Mouse (Mus musculus): ENCODE measurements around the gene Ankrd13a. TPM values are rescaled to one million over a fixed set of nuclear protein-coding genes. Genes with fewer than 3 reads are reported as not detected.
A peak's percentile ranks its signal among the peaks of the same experiment; 100 is the strongest.

Gene Ankrd13a
- polyA plus RNA-seq (2015; fragmentation: Nextera tagmentation; extraction: Ambion mirVana): 11.9 and 27.7 TPM in 2 replicates

- peak within 1 kb of the TSS; percentile 89 for H3K4me3 ChIP-seq (ENCODE audit: low read length)
- H3K4me1 ChIP-seq (ENCODE audit: control insufficient read depth, insufficient read depth, low read depth, low read length): peaks cover 25% of the 10 kb centered on the region
- peak within 1 kb of the TSS; percentile 94 for H3K27ac ChIP-seq (ENCODE audit: low read depth, low read length)
- peak; percentile 92 for ATAC-seq
- H3K4me2 ChIP-seq (ENCODE audit: low read length): peak within 1 kb of the TSS; percentile 79
- WGBS: 0% methylated on average over 31 of the region's 73 CpGs
- no peaks in the 10 kb centered on the region for H3K27me3 ChIP-seq (replicated peaks; ENCODE audit: control insufficient read depth, insufficient read depth, low read length)
- H3K9ac ChIP-seq (ENCODE audit: low read depth, low read length): peak within 1 kb of the TSS; percentile 95
- H3K9me3 ChIP-seq (ENCODE audit: control insufficient read depth, low read length): no peaks in the 10 kb centered on the region
- H3K36me3 ChIP-seq (ENCODE audit: control insufficient read depth, insufficient read depth, low read length): no peaks in the 10 kb centered on the region
These were observed at the start of gene Ankrd13a for GRCm38 (mm10) chr5:114774403-114775051. Gene Ankrd13a (plus strand): TSS chr5:114774677.

DNA sequence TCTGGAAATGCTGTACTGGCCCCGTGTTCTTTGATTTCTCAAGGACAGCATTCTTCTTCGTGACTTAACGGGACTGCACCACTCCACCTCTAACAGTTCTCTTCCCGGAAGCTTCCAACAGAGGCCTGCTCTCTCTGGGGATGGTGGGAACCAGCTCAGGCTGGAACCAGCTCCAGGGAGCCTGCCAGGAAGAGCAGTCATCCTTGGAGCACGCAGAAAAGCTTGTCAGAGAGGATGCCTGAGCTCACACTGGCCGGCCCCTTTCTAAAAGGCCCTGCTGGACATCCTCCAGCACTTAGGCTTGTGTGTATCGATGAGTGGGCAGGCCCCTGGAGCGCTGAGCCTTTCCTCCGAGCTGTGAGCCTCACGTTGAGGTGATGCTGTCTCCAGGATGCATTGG lies 46.3 kb upstream of the Ankrd13a start:
- Histone ChIP-seq H3K9ac (ENCODE audit: low read depth, low read length) (no peak overlapping the region), H3K36me3 (ENCODE audit: control insufficient read depth, insufficient read depth, low read length) (peaks cover 37% of the 10 kb centered on the region), H3K27ac (ENCODE audit: low read depth, low read length) (no peak overlapping the region), H3K4me3 (ENCODE audit: low read length) (no peak overlapping the region), H3K27me3 (replicated peaks; ENCODE audit: control insufficient read depth, insufficient read depth, low read length) (no peaks in the 10 kb centered on the region), H3K9me3 (ENCODE audit: control insufficient read depth, low read length) (no peaks in the 10 kb centered on the region), H3K4me1 (ENCODE audit: control insufficient read depth, insufficient read depth, low read depth, low read length) (no peaks in the 10 kb centered on the region), H3K4me2 (ENCODE audit: low read length) (no peak overlapping the region)
- 82% methylated on average over 10 of the region's 10 CpGs for WGBS
- ATAC-seq: peak; percentile 17; the same call in 1 of the 2 replicates

DNA sequence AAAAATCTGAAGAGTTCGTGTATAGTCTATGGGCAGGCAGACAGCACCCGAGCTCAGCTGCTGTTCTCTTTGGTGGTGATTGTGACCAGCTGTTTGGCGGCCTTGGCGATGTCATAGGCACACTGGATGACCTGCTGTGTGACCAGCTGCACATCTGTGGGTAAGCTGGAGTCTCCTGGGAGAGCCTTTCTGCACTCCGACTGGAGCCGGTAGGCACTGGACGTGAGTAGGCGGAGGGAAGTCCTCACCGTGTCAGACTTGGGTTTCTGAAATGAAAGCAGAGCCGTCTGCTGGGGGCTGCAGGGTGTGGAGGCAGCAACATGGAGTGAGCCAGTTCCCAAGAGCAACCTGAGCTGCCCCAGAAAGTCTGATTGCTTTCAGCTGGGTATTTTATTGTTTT lies 44.3 kb upstream of the Ankrd13a start:
- Histone ChIP-seq H3K27me3 (replicated peaks; ENCODE audit: control insufficient read depth, insufficient read depth, low read length) (no peaks in the 10 kb centered on the region), H3K4me2 (ENCODE audit: low read length) (no peak overlapping the region), H3K9ac (ENCODE audit: low read depth, low read length) (no peak overlapping the region), H3K4me3 (ENCODE audit: low read length) (no peak overlapping the region), H3K4me1 (ENCODE audit: control insufficient read depth, insufficient read depth, low read depth, low read length) (no peaks in the 10 kb centered on the region), H3K9me3 (ENCODE audit: control insufficient read depth, low read length) (no peaks in the 10 kb centered on the region), H3K27ac (ENCODE audit: low read depth, low read length) (no peak overlapping the region), H3K36me3 (ENCODE audit: control insufficient read depth, insufficient read depth, low read length) (peaks cover 41% of the 10 kb centered on the region)
- WGBS: 71% methylated on average over 10 of the region's 10 CpGs
- ATAC-seq: no peak

GRCm38 (mm10) chr5:114731498-114731897 lies 43.0 kb upstream of the Ankrd13a start:
- WGBS: 73% methylated on average over 6 of the region's 6 CpGs
- H3K4me1 ChIP-seq (ENCODE audit: control insufficient read depth, insufficient read depth, low read depth, low read length): no peaks in the 10 kb centered on the region
- no peaks in the 10 kb centered on the region for H3K27me3 ChIP-seq (replicated peaks; ENCODE audit: control insufficient read depth, insufficient read depth, low read length)
- H3K27ac ChIP-seq (ENCODE audit: low read depth, low read length): no peak overlapping the region
- no peak overlapping the region for H3K4me2 ChIP-seq (ENCODE audit: low read length)
- H3K9me3 ChIP-seq (ENCODE audit: control insufficient read depth, low read length): no peaks in the 10 kb centered on the region
- no peak for ATAC-seq
- H3K36me3 ChIP-seq (ENCODE audit: control insufficient read depth, insufficient read depth, low read length): peaks cover 43% of the 10 kb centered on the region
- H3K4me3 ChIP-seq (ENCODE audit: low read length): no peak overlapping the region
- no peak overlapping the region for H3K9ac ChIP-seq (ENCODE audit: low read depth, low read length)

- no peaks in the 10 kb centered on the region for H3K27me3 ChIP-seq (replicated peaks; ENCODE audit: control insufficient read depth, insufficient read depth, low read length)
- H3K27ac ChIP-seq (ENCODE audit: low read depth, low read length): no peak overlapping the region
- no peaks in the 10 kb centered on the region for H3K9me3 ChIP-seq (ENCODE audit: control insufficient read depth, low read length)
- ATAC-seq: no peak
- H3K4me1 ChIP-seq (ENCODE audit: control insufficient read depth, insufficient read depth, low read depth, low read length): no peaks in the 10 kb centered on the region
- peaks cover 44% of the 10 kb centered on the region for H3K36me3 ChIP-seq (ENCODE audit: control insufficient read depth, insufficient read depth, low read length)
- no peak overlapping the region for H3K4me3 ChIP-seq (ENCODE audit: low read length)
- 89% methylated on average over 15 of the region's 15 CpGs for WGBS
- H3K9ac ChIP-seq (ENCODE audit: low read depth, low read length): no peak overlapping the region
- H3K4me2 ChIP-seq (ENCODE audit: low read length): no peak overlapping the region
These were observed 42.5 kb upstream of the Ankrd13a start for GRCm38 (mm10) chr5:114731969-114732368.

DNA sequence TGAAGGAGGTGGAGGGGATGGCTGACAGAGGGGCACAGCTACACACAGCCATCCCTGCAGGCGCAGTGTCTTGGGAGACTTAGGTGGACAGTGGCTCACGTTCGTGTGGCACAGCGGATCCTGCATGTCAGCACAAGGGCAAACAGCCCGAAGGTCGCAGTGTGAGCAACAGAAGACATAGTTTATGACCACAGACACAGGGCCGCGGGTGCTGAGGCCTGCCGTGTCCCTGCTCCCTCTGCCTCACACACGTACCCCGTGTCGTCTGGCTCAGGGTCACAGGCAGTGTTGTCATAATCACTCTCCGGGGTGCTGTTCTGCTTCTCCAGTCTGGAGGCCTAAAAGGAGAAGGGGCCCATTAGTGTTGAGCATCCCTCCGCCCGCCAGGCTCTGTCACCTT lies 40.9 kb upstream of the Ankrd13a start:
- H3K4me1 ChIP-seq (ENCODE audit: control insufficient read depth, insufficient read depth, low read depth, low read length): no peaks in the 10 kb centered on the region
- no peak overlapping the region for H3K27ac ChIP-seq (ENCODE audit: low read depth, low read length)
- no peaks in the 10 kb centered on the region for H3K27me3 ChIP-seq (replicated peaks; ENCODE audit: control insufficient read depth, insufficient read depth, low read length)
- no peak for ATAC-seq
- no peak overlapping the region for H3K9ac ChIP-seq (ENCODE audit: low read depth, low read length)
- no peak overlapping the region for H3K4me2 ChIP-seq (ENCODE audit: low read length)
- WGBS: 91% methylated on average over 15 of the region's 15 CpGs
- H3K36me3 ChIP-seq (ENCODE audit: control insufficient read depth, insufficient read depth, low read length): peaks cover 48% of the 10 kb centered on the region
- H3K9me3 ChIP-seq (ENCODE audit: control insufficient read depth, low read length): no peaks in the 10 kb centered on the region
- no peak overlapping the region for H3K4me3 ChIP-seq (ENCODE audit: low read length)

DNA sequence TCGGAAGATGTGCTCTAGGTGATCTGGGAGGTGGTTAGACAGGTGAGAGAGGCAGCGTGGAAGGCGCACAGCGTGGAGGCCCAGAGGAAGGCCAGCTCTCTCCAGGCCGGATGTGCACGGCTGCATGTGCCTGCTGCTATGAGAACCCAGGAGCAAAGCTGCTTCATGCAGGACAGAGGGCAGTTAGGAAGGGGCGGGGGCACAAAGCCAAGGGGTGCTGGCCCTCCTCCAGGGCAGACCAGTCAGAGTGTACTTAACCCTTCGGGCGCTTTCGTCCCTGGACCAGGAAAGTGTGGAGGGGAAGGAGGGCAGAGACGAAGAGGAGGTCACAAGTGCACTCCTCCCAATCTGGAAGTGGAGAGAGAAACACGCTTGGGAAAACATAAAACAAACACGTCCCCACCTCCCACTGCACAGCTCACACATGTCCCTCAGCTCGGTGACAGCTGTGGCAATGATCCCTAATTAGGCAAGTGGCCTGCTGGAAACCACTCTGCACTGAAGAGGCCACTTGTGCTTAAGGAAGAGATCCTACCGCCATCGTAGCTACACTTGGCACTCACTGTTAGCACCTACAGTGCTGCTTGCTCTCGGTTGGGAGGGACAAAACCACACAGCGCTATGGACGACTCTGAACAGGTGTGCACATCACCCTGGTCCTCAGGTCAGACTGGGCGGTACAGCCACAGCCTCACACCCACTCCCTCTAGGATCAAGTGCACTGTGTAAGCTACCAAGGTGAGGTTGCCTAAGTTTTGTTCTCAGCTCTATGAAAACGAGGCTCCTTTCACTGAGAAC lies 37.2 kb upstream of the Ankrd13a start:
- 82% methylated on average over 21 of the region's 21 CpGs for WGBS
- no peaks in the 10 kb centered on the region for H3K9me3 ChIP-seq (ENCODE audit: control insufficient read depth, low read length)
- no peak overlapping the region for H3K9ac ChIP-seq (ENCODE audit: low read depth, low read length)
- H3K27ac ChIP-seq (ENCODE audit: low read depth, low read length): no peak overlapping the region; the same call in 1 of the 2 replicates
- no peak overlapping the region for H3K4me2 ChIP-seq (ENCODE audit: low read length)
- no peak for ATAC-seq
- H3K27me3 ChIP-seq (replicated peaks; ENCODE audit: control insufficient read depth, insufficient read depth, low read length): no peaks in the 10 kb centered on the region
- no peaks in the 10 kb centered on the region for H3K4me1 ChIP-seq (ENCODE audit: control insufficient read depth, insufficient read depth, low read depth, low read length)
- H3K36me3 ChIP-seq (ENCODE audit: control insufficient read depth, insufficient read depth, low read length): peaks cover 48% of the 10 kb centered on the region
- H3K4me3 ChIP-seq (ENCODE audit: low read length): no peak overlapping the region

DNA sequence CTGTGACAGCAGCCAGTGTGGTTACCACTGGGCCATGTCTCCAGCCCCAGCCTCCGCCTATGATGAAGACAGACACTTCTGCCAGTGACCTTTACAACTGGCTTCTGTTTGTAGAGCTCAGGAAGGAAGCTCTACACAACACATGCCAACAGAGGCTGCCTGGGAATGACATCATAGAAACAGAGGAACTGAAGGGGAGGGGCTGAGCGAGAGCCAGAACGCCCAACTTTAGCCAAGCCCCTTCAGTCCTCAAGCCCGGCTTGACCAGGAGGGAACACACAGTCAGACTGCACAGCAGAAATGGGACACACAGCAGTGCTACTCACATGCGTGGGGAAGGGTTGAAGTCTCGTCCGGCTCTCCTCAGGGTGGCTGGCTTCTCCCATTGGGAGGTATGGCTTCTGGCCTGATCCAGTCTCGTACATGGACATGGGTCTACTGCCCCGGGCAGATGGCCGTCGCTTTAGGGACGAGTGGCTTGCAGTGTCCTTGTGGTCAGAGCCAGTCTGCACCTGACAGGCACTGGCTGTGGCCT lies 35.7 kb upstream of the Ankrd13a start:
- Histone ChIP-seq H3K4me3 (ENCODE audit: low read length) (no peak overlapping the region), H3K27me3 (replicated peaks; ENCODE audit: control insufficient read depth, insufficient read depth, low read length) (no peaks in the 10 kb centered on the region), H3K36me3 (ENCODE audit: control insufficient read depth, insufficient read depth, low read length) (peaks cover 44% of the 10 kb centered on the region), H3K9ac (ENCODE audit: low read depth, low read length) (no peak overlapping the region), H3K9me3 (ENCODE audit: control insufficient read depth, low read length) (no peaks in the 10 kb centered on the region), H3K4me1 (ENCODE audit: control insufficient read depth, insufficient read depth, low read depth, low read length) (no peaks in the 10 kb centered on the region), H3K4me2 (ENCODE audit: low read length) (no peak overlapping the region), H3K27ac (ENCODE audit: low read depth, low read length) (no peak overlapping the region)
- WGBS: 84% methylated on average over 12 of the region's 12 CpGs
- peak; percentile 42; the same call in 1 of the 2 replicates for ATAC-seq

DNA sequence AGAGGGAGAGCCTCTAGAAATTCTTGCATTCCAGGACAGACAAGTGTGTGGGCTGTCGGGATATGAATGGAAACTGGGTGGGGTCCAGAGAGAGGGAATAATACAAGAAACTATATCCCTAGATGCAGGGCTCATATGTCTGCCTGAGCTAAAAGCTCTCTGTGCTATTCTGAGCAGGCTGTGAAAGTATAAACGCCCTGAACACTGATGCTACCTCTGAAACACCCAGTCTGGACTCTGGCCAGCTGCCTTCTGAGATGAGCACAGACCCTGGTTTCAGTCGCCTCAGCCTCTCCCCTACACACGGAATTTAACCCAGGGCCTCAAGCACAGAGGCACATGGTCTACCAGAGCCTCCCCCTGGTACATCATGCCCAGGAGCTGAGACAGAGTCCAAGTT lies 33.9 kb upstream of the Ankrd13a start:
- H3K4me2 ChIP-seq (ENCODE audit: low read length): no peak overlapping the region
- H3K27ac ChIP-seq (ENCODE audit: low read depth, low read length): no peak overlapping the region
- H3K36me3 ChIP-seq (ENCODE audit: control insufficient read depth, insufficient read depth, low read length): peaks cover 59% of the 10 kb centered on the region
- H3K4me1 ChIP-seq (ENCODE audit: control insufficient read depth, insufficient read depth, low read depth, low read length): no peaks in the 10 kb centered on the region
- no peaks in the 10 kb centered on the region for H3K27me3 ChIP-seq (replicated peaks; ENCODE audit: control insufficient read depth, insufficient read depth, low read length)
- ATAC-seq: no peak
- H3K4me3 ChIP-seq (ENCODE audit: low read length): no peak overlapping the region
- WGBS: 70% methylated on average over 4 of the region's 4 CpGs
- H3K9me3 ChIP-seq (ENCODE audit: control insufficient read depth, low read length): no peaks in the 10 kb centered on the region
- H3K9ac ChIP-seq (ENCODE audit: low read depth, low read length): no peak overlapping the region

Measured in hindbrain, embryonic 16.5 days (tissue).